Mouse (Mus musculus): ENCODE data around the gene Vmn1r125. TPM values are rescaled to one million over a fixed set of nuclear protein-coding genes. Genes with fewer than 3 reads are reported as not detected.

Vmn1r125 gene
- not detected in 2 replicates for polyA plus RNA-seq (2012; rRNA removed)

GRCm38 (mm10) chr7:21271879-21272278 is at the start of gene Vmn1r125:
Gene Vmn1r125 (plus strand): TSS chr7:21272179.

GRCm38 (mm10) chr7:21260517-21260916 is 11.5 kb upstream of the Vmn1r125 start, which contains the start of gene Vmn1r124:
Gene Vmn1r124 (minus strand): TSS chr7:21260617.

GRCm38 (mm10) chr7:21301367-21301766 is 29.4 kb downstream of the Vmn1r125 start, which contains the start of gene Vmn1r126:
Gene Vmn1r126 (minus strand): TSS chr7:21301467.

GRCm38 (mm10) chr7:21319761-21320160 is 47.8 kb downstream of the Vmn1r125 start, which contains the start of gene Vmn1r127:
Gene Vmn1r127 (minus strand): TSS chr7:21319861.

Other genes with a start within 250 kb of the Vmn1r125 start
- gene Vmn1r120, start 218.4 kb upstream of the Vmn1r125 start, polyA plus RNA-seq (2012; rRNA removed) = not detected in 2 replicates
- not detected in 2 replicates for gene Vmn1r121, start 173.7 kb upstream of the Vmn1r125 start, polyA plus RNA-seq (2012; rRNA removed)
- not detected in 2 replicates for gene Vmn1r122, start 138.1 kb upstream of the Vmn1r125 start, polyA plus RNA-seq (2012; rRNA removed)
- gene Vmn1r123, start 110.0 kb upstream of the Vmn1r125 start, polyA plus RNA-seq (2012; rRNA removed) = not detected in 2 replicates
- gene Gm5157, start 81.8 kb upstream of the Vmn1r125 start, polyA plus RNA-seq (2012; rRNA removed) = not detected in 2 replicates
- gene Vmn1r124, start 11.6 kb upstream of the Vmn1r125 start, polyA plus RNA-seq (2012; rRNA removed) = not detected in 2 replicates
- gene Vmn1r126, start 29.3 kb downstream of the Vmn1r125 start, polyA plus RNA-seq (2012; rRNA removed) = not detected in 2 replicates
- not detected in 2 replicates for gene Vmn1r127, start 47.7 kb downstream of the Vmn1r125 start, polyA plus RNA-seq (2012; rRNA removed)
- gene Vmn1r128, start 77.2 kb downstream of the Vmn1r125 start, polyA plus RNA-seq (2012; rRNA removed) = not detected in 2 replicates
- gene Vmn1r129, start 89.1 kb downstream of the Vmn1r125 start, polyA plus RNA-seq (2012; rRNA removed) = not detected in 2 replicates
- not detected in 2 replicates for gene Gm6882, start 160.6 kb downstream of the Vmn1r125 start, polyA plus RNA-seq (2012; rRNA removed)
- gene Vmn1r130, start 239.6 kb downstream of the Vmn1r125 start, polyA plus RNA-seq (2012; rRNA removed) = not detected in 2 replicates